Mouse (Mus musculus): Measurements from ENCODE around the gene 1110051M20Rik.

The 1110051M20Rik gene

GRCm38 (mm10) chr2:91405071-91405470, 39.4 kb downstream of the 1110051M20Rik start:
- no peak for TF ChIP-seq GATA4 (IDR thresholded peaks at IDR 0.05; ENCODE audit: insufficient replicate concordance, low read length)

DNA sequence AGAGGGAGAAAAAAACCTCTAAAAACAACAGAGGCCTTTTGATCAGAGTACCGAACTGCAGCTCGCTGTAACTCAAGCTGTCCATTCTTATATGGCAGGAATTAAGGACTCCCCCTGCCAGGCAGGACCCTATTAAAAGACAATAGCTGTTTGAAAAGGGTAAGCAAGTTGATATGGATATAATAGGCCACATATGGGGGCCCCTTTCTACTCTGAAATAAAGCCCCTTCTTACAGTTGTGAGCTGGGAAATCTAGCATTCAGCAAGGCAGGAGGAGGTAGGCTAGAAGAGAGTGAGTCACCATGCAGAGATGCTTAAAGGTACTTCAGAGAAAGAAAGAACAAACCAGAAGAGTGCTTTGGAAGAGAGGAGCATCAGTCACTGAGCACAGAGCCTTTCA, 44.8 kb downstream of the 1110051M20Rik start:
- TF ChIP-seq GATA4 (IDR thresholded peaks at IDR 0.05; ENCODE audit: insufficient replicate concordance, low read length) = no peak

DNA sequence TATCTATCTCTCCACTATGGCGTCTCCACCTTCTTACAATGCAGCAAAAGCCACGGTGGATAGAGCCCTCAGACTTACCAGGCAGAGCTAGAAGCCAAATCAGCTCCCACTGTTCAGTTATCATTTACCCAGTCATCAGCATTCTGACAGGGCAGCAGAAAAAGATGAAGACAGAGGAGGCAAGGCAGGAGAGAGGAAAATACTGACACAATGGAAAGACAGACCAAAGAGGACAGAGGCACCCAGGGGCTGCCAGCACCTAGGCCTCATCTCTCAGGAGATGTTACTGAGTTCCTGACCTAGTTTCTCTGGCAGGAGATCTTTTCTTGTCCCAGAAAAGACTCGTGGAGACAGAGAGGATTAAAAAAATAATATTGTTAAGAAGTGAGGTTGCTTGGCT, 45.3 kb downstream of the 1110051M20Rik start:
- TF ChIP-seq GATA4 (IDR thresholded peaks at IDR 0.05; ENCODE audit: insufficient replicate concordance, low read length) = no peak

- TF ChIP-seq GATA4 (IDR thresholded peaks at IDR 0.05; ENCODE audit: insufficient replicate concordance, low read length) = no peak
Observed at GRCm38 (mm10) chr2:91394078-91394477, 50.4 kb downstream of the 1110051M20Rik start.

- no peak for TF ChIP-seq GATA4 (IDR thresholded peaks at IDR 0.05; ENCODE audit: insufficient replicate concordance, low read length)
Observed at GRCm38 (mm10) chr2:91388738-91389137, 55.8 kb downstream of the 1110051M20Rik start.

DNA sequence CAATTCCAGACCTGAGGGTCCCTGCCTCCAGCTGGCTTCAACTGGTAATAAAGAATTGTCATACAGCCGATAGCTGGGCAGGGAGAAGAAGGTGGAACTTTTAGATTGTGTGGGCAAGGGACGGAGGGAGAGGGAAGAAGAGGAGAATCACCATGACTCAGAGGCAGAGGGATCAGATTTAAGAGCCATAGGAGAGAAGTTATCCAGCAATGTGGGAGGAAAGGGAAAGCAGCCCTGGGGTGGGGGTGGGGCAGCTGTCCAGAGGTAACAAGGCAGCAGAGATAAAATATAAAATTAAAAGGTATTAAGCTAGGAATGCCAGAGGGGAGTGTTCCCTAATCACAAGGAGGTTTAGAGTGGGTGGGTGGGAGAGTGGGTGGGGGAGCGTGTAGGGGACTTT, 56.2 kb downstream of the 1110051M20Rik start:
- no peak for TF ChIP-seq GATA4 (IDR thresholded peaks at IDR 0.05; ENCODE audit: insufficient replicate concordance, low read length)

DNA sequence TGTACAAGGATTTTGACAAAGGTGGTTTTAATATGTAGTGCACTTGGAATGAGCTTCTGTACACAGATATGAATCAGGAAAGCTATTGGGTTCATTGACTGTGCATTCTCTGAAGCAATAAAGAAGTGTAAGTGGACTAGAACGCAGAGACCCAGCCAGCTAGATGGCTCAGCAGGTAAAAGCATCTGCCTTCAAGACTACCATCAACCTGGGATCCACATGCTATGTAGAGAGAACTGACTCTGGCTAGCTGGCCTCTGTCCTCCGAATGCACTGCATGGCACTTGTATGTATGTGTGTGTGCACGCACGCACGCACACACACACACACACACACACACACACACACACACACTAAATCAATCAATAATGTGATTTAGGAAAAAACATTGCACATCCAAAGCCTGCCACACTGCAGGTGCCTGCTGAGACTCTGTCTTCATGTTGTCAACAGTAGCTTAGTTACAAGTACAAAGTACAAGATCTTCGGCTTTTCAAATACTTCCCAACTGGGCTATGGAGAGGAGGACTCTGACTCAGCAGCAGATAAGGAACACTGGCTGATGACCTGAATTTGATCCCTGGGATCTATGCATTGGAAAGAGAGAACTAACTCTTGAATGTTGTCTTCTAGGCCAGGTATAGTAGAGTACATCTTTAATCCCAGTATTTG, 57.1 kb downstream of the 1110051M20Rik start:
- TF ChIP-seq GATA4 (IDR thresholded peaks at IDR 0.05; ENCODE audit: insufficient replicate concordance, low read length) = peak; percentile 79

GRCm38 (mm10) chr2:91386547-91387286, 57.8 kb downstream of the 1110051M20Rik start:
- TF ChIP-seq GATA4 (IDR thresholded peaks at IDR 0.05; ENCODE audit: insufficient replicate concordance, low read length) = no peak

DNA sequence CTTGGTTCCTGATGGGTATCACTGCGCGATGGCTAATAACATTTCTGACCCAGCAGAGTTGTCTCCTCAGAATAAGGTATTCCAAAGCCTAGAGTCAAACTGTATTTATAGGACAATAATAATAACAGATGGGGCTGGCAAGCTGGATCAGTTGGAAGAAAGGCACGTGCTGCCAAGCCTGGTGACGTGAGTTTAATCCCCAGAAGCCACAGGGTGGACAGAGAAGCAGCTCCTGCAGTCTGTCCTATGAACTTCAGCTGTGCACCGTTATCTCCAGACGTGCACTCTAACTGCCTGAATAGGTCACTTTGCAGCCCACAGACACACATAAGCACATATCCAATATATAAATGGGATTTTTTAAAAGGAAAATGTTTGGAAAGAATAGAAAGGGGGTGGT, 61.2 kb downstream of the 1110051M20Rik start:
- TF ChIP-seq GATA4 (IDR thresholded peaks at IDR 0.05; ENCODE audit: insufficient replicate concordance, low read length) = no peak

DNA sequence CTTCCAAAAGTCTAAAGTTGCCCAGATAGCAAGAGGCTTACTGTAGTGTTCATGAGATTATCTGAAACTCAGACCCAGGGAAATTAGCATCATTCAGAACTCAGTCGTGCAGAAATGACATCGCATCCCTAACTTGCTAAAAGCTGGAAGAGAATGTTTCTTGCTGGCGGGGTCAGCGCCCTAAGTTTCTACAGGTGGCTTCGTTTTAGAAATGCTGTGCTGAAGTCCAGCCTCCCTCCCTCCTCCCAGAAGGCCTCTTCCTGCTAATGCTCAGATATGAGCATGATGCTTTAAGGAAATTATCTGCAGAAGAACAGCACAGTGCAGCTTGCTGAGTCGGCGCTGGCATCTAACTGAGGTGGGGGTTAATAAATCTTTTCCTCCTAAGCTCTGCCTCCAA, 67.5 kb downstream of the 1110051M20Rik start:
- TF ChIP-seq GATA4 (IDR thresholded peaks at IDR 0.05; ENCODE audit: insufficient replicate concordance, low read length) = no peak

DNA sequence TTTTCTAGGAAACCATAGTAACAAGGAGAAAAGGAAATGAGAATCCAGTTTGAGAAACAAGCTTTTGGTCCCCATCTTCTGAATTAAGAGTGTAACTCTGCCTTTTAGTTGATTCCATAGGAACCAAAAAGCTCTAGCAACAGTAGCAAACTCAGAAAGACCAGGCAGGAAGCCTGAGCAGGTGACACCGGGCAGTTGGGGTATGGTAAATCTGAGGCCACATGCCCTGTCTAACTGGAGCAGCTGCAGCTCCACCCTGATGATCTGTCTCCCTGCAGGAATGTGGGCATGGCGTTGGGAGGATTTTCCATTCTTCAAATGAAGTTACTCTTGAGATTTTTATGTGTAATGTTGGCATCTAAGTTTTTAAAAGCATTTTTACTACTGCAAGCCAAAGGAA, 74.2 kb downstream of the 1110051M20Rik start:
- no peak for TF ChIP-seq GATA4 (IDR thresholded peaks at IDR 0.05; ENCODE audit: insufficient replicate concordance, low read length)

- no peak for TF ChIP-seq GATA4 (IDR thresholded peaks at IDR 0.05; ENCODE audit: insufficient replicate concordance, low read length)
Observed at GRCm38 (mm10) chr2:91363272-91363671, 81.2 kb downstream of the 1110051M20Rik start.

DNA sequence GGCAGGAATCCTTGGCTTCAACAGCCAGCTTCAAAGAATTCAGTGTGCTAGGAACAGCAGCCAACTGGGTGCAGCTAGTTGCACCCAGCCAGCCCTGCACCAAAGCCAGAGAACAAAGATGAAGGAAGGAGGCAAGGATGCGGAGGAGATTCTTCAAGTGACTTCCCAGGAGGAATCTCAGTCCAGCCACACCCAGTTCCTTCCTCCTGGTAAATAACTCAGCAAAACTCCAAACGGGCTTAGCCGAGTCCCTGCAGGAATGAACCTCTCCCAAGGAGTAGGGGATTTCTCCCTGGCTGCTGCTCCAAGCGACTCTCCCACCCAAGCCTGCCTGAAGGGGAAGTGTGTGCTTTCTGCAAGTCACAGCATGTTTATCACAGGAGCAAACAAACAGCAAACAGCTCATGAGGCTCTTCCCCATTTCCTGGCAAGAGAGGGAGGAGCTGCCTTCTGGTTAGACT, 83.4 kb downstream of the 1110051M20Rik start:
- TF ChIP-seq GATA4 (IDR thresholded peaks at IDR 0.05; ENCODE audit: insufficient replicate concordance, low read length) = no peak

- no peak for TF ChIP-seq GATA4 (IDR thresholded peaks at IDR 0.05; ENCODE audit: insufficient replicate concordance, low read length)
Observed at GRCm38 (mm10) chr2:91355767-91356166, 88.7 kb downstream of the 1110051M20Rik start.

- no peak for TF ChIP-seq GATA4 (IDR thresholded peaks at IDR 0.05; ENCODE audit: insufficient replicate concordance, low read length)
Observed at GRCm38 (mm10) chr2:91354727-91355403, 89.6 kb downstream of the 1110051M20Rik start.

- no peak for TF ChIP-seq GATA4 (IDR thresholded peaks at IDR 0.05; ENCODE audit: insufficient replicate concordance, low read length)
Observed at GRCm38 (mm10) chr2:91353854-91354253, 90.7 kb downstream of the 1110051M20Rik start.

All from liver, adult (tissue).